Mouse (Mus musculus): ENCODE measurements around the gene Fgfrl1. TPM values are rescaled to one million over a fixed set of nuclear protein-coding genes. Genes with fewer than 3 reads are reported as not detected.
A peak's percentile ranks its signal among the peaks of the same experiment; 100 is the strongest.
"Not testable (repeated sequence)": the region's sequence is repeated elsewhere in the genome, so short reads cannot be mapped to it uniquely, and the experiment has no call there.

Fgfrl1 gene
- total RNA-seq, 1 experiment from 2014 or later = 5.0 TPM

- ATAC-seq (replicated peaks in 1 of 2; ENCODE audit: insufficient read depth in 1 of 2, low FRiP score in 2 of 2, low TSS enrichment in 1 of 2, low read depth in 1 of 2, poor library complexity in 2 of 2, severe bottlenecking in 2 of 2) = no peak
These were observed 21.5 kb downstream of the Fgfrl1 start for GRCm38 (mm10) chr5:108713691-108714090.

DNA sequence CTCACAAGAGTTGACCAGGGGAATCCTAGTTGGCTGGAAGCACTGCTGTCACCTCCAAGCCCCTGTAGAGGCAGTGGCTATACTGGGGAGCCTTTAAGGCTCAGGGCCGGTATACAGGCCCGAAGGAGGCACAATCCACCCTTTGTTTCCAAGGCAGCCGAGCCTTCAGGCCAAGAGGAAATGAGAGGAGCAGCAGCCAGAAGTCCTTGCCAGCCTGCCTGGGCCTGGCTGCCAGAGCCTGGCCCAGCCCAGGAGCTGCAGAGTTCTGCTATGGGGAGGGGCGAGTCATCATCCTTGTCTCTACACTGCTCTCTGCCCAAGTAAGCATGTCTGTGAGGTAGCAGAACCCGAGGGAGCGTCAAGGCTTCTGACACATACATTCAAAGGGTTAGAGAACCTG is 22.0 kb downstream of the Fgfrl1 start:
- ATAC-seq (replicated peaks in 1 of 2; ENCODE audit: insufficient read depth in 1 of 2, low FRiP score in 2 of 2, low TSS enrichment in 1 of 2, low read depth in 1 of 2, poor library complexity in 2 of 2, severe bottlenecking in 2 of 2) = 0 out of 4 replicates have a peak, but pooled peaks of 1 of the 2 experiments have one; percentile 14

GRCm38 (mm10) chr5:108715974-108716373 is 23.8 kb downstream of the Fgfrl1 start:
- ATAC-seq (replicated peaks in 1 of 2; ENCODE audit: insufficient read depth in 1 of 2, low FRiP score in 2 of 2, low TSS enrichment in 1 of 2, low read depth in 1 of 2, poor library complexity in 2 of 2, severe bottlenecking in 2 of 2) = no peak

DNA sequence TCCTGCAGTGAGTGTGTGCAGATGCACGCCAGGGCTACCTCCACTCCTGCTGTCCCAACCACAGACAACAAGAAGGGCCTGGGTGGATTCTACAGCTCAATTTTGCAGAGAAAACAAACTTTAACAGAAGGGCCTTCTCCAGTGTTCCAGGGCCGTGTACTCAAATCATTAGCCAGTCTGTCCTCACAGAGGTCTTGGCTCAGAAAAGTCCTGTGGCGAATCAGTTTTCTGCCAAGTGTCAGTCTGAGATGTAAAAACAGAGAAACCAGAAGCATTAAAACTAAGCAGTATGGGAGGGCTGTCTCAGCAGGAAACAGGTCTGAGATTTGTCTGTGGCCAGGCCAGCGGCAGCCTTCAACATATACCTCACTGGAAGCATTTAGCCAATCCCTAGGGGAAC is 25.9 kb downstream of the Fgfrl1 start:
- ATAC-seq (replicated peaks in 1 of 2; ENCODE audit: insufficient read depth in 1 of 2, low FRiP score in 2 of 2, low TSS enrichment in 1 of 2, low read depth in 1 of 2, poor library complexity in 2 of 2, severe bottlenecking in 2 of 2) = no peak

DNA sequence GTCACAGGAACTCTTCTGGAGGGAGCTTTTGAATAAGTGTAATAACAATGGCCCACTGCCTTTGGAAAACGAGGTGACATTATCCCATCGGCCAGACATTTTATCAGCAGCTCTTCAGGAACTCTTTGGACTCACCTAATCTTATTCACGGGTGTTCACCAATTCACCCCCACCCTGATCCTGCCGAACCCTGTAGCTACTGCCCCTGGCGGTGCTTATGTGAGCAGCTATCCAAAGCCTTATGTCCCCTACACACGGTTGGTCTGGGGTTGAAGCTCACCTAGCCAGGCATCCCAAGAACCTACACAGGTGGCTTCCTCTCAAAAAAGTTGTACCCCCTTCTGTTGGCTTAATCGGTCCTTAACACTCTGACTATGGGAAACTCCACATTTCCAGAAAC is 27.6 kb downstream of the Fgfrl1 start:
- ATAC-seq (replicated peaks in 1 of 2; ENCODE audit: insufficient read depth in 1 of 2, low FRiP score in 2 of 2, low TSS enrichment in 1 of 2, low read depth in 1 of 2, poor library complexity in 2 of 2, severe bottlenecking in 2 of 2) = no peak

GRCm38 (mm10) chr5:108724006-108724405 is 31.8 kb downstream of the Fgfrl1 start:
- no peak for ATAC-seq (replicated peaks in 1 of 2; ENCODE audit: insufficient read depth in 1 of 2, low FRiP score in 2 of 2, low TSS enrichment in 1 of 2, low read depth in 1 of 2, poor library complexity in 2 of 2, severe bottlenecking in 2 of 2)

DNA sequence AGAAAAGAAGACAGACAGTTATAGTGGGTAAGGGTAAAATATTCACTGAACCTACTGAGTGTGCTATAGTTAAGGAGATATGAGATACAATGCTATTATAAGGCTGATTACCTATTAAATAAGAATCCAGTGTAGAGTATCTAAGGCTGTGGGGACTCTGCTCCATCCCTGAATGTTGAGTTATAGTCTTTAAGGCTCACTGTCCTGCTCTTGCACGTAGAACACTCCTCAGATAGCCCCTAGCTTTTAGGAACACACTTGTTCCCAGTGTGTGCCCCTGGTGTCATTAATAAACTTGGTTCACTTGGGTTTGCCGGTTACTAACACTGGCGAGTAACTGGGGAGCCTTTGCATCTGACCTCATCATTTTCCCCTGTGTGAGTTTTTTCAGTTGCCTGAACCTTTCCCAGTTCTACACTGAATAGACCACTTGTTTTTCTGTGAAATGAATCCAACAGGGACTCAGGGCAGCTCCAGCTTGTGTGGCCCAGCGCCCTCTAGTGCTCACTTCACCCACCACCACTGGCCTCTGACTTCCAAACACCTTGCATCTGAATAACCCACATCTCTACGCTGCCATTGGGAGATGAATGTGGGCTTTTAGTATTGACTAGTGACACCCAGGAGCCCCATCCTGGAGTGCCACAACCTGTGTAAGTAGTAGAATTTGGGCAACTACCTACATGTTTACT is 34.5 kb downstream of the Fgfrl1 start:
- peak; percentile 82 to 85 for ATAC-seq (replicated peaks in 1 of 2; ENCODE audit: insufficient read depth in 1 of 2, low FRiP score in 2 of 2, low TSS enrichment in 1 of 2, low read depth in 1 of 2, poor library complexity in 2 of 2, severe bottlenecking in 2 of 2)

GRCm38 (mm10) chr5:108727425-108727824 is 35.2 kb downstream of the Fgfrl1 start:
- no peak for ATAC-seq (replicated peaks in 1 of 2; ENCODE audit: insufficient read depth in 1 of 2, low FRiP score in 2 of 2, low TSS enrichment in 1 of 2, low read depth in 1 of 2, poor library complexity in 2 of 2, severe bottlenecking in 2 of 2)

- no peak for ATAC-seq (replicated peaks in 1 of 2; ENCODE audit: insufficient read depth in 1 of 2, low FRiP score in 2 of 2, low TSS enrichment in 1 of 2, low read depth in 1 of 2, poor library complexity in 2 of 2, severe bottlenecking in 2 of 2)
These were observed 49.7 kb downstream of the Fgfrl1 start for GRCm38 (mm10) chr5:108741844-108742243.

DNA sequence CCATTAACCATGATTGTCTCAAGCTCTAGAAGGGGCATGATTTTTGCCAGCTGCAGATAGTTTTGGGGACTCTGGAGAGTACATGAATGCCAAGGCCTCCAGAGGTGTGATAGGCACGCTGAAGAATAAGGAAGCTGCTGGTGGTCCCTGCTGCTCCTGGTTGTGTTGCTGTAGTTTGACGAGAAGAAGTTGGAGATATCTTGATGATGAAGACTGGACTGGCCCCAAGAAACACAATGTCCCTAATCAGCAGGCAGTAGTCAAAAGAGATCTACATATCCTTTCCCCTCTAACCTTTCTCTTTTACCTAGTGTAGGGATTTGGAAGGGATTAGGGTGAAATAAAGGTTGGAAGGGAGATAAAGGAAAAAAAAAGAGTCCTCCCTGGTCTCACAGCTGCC is 50.4 kb downstream of the Fgfrl1 start:
- no peak for ATAC-seq (replicated peaks in 1 of 2; ENCODE audit: insufficient read depth in 1 of 2, low FRiP score in 2 of 2, low TSS enrichment in 1 of 2, low read depth in 1 of 2, poor library complexity in 2 of 2, severe bottlenecking in 2 of 2)

DNA sequence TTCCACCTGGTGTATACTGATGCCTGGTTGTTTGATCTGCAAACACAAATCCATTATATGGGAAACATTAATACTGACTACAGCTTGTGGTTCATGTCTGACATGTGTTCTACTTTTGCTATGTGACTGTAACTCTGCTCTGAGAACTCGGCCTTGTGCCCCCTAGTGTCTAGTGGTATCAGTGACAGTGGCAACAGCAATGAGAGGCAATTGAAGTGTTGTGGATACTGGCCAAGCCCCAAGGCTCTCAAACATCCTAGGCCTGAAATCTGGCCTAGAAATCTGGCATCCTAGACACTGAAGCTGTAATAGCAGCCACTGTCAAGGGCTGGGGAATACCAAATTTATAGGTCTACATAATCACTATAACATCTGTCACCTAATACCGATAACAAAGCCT is 51.7 kb downstream of the Fgfrl1 start:
- 0 out of 4 replicates have a peak, but pooled peaks of 1 of the 2 experiments have one; percentile 32 for ATAC-seq (replicated peaks in 1 of 2; ENCODE audit: insufficient read depth in 1 of 2, low FRiP score in 2 of 2, low TSS enrichment in 1 of 2, low read depth in 1 of 2, poor library complexity in 2 of 2, severe bottlenecking in 2 of 2)

GRCm38 (mm10) chr5:108744629-108745028 is 52.4 kb downstream of the Fgfrl1 start:
- no peak for ATAC-seq (replicated peaks in 1 of 2; ENCODE audit: insufficient read depth in 1 of 2, low FRiP score in 2 of 2, low TSS enrichment in 1 of 2, low read depth in 1 of 2, poor library complexity in 2 of 2, severe bottlenecking in 2 of 2)

GRCm38 (mm10) chr5:108750328-108751210 is 58.4 kb downstream of the Fgfrl1 start:
- ATAC-seq (replicated peaks in 1 of 2; ENCODE audit: insufficient read depth in 1 of 2, low FRiP score in 2 of 2, low TSS enrichment in 1 of 2, low read depth in 1 of 2, poor library complexity in 2 of 2, severe bottlenecking in 2 of 2) = no peak

DNA sequence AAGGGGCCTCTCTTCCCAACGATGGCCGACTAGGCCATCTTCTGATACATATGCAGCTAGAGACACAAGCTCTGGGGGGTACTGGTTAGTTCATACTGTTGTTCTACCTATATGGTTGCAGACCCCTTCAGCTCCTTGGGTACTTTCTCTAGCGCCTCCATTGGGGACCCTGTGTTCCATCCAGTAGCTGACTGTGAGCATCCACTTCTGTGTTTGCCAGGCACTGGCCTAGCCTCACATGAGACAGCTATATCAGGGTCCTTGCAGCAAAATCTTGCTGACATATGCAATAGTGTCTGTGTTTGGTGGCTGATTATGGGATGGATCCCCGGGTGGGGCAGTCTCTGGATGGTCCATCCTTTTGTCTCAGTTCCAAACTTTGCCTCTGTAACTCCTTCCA is 59.1 kb downstream of the Fgfrl1 start:
- not testable (repeated sequence) for ATAC-seq (replicated peaks in 1 of 2; ENCODE audit: insufficient read depth in 1 of 2, low FRiP score in 2 of 2, low TSS enrichment in 1 of 2, low read depth in 1 of 2, poor library complexity in 2 of 2, severe bottlenecking in 2 of 2)

Other genes starting within 250 kb of the Fgfrl1 start
- gene Mfsd7a, start 243.5 kb upstream of the Fgfrl1 start, total RNA-seq (2017) = 0.30 and 0.81 TPM in 2 replicates
- 12.3 and 19.4 TPM in 2 replicates for gene Pcgf3, start 231.2 kb upstream of the Fgfrl1 start, total RNA-seq (2017)
- gene Cplx1, start 142.4 kb upstream of the Fgfrl1 start, total RNA-seq (2017) = not detected in 2 replicates
- gene Gak, start 62.6 kb upstream of the Fgfrl1 start, total RNA-seq (2017) = 91.3 and 96.3 TPM in 2 replicates
- 16.2 and 23.0 TPM in 2 replicates for gene Tmem175, start 62.6 kb upstream of the Fgfrl1 start, total RNA-seq (2017)
- 8.6 and 10.9 TPM in 2 replicates for gene Idua, start 32.1 kb upstream of the Fgfrl1 start, total RNA-seq (2017)
- 4.7 and 23.1 TPM in 2 replicates for gene Dgkq, start 22.7 kb upstream of the Fgfrl1 start, total RNA-seq (2017)
- 1.1 and 1.8 TPM in 2 replicates for gene Slc26a1, start 16.8 kb upstream of the Fgfrl1 start, total RNA-seq (2017)
- not detected in 2 replicates for gene Rnf212, start 82.6 kb downstream of the Fgfrl1 start, total RNA-seq (2017)
- gene Tmed11, start 103.0 kb downstream of the Fgfrl1 start, total RNA-seq (2017) = not detected in 2 replicates
- gene Vmn2r8, start 116.5 kb downstream of the Fgfrl1 start, total RNA-seq (2017) = not detected in 2 replicates
- not detected in 2 replicates for gene Vmn2r9, start 160.2 kb downstream of the Fgfrl1 start, total RNA-seq (2017)

Data from hematopoietic stem cell, adult 5-6 weeks (primary cell).